Mouse (Mus musculus): ENCODE results near the gene Rcan1. TPM values are rescaled to one million over a fixed set of nuclear protein-coding genes. Genes with fewer than 3 reads are reported as not detected.

The Rcan1 gene
- polyA plus RNA-seq, 1 experiment from 2014 or later: 24.2 TPM

- H3K36me3 ChIP-seq (ENCODE audit: control insufficient read depth, insufficient read depth, low read length): no peaks in the 10 kb centered on the region
- H3K27me3 ChIP-seq (replicated peaks; ENCODE audit: control insufficient read depth, insufficient read depth, low read length): no peaks in the 10 kb centered on the region
- no peak overlapping the region for H3K4me3 ChIP-seq (ENCODE audit: low read depth, low read length)
- H3K9ac ChIP-seq (ENCODE audit: low read length): no peak overlapping the region
- no peaks in the 10 kb centered on the region; the same call in 1 of the 2 replicates for H3K4me1 ChIP-seq (replicated peaks; ENCODE audit: control insufficient read depth, insufficient read depth, low read length)
- H3K27ac ChIP-seq (ENCODE audit: low read depth): no peak overlapping the region
- 52% methylated on average over 2 of the region's 2 CpGs for WGBS
- H3K4me2 ChIP-seq (ENCODE audit: low read length): no peak overlapping the region
- DNase-seq (ENCODE audit: low spot score) (no peak), ATAC-seq (replicated peaks; ENCODE audit: low FRiP score, low TSS enrichment, low read depth) (peak; percentile 53; the same call in 1 of the 2 replicates)
- no peaks in the 10 kb centered on the region for H3K9me3 ChIP-seq (ENCODE audit: control insufficient read depth, low read length)
These were observed 101.4 kb downstream of the Rcan1 start for GRCm38 (mm10) chr16:92369260-92369659.

- H3K27ac ChIP-seq (ENCODE audit: low read depth): no peak overlapping the region
- 50% methylated on average over 7 of the region's 7 CpGs for WGBS
- no peak overlapping the region for H3K4me3 ChIP-seq (ENCODE audit: low read depth, low read length)
- no peak for DNase-seq (ENCODE audit: low spot score)
- H3K4me2 ChIP-seq (ENCODE audit: low read length): no peak overlapping the region
- no peaks in the 10 kb centered on the region for H3K9me3 ChIP-seq (ENCODE audit: control insufficient read depth, low read length)
- no peak overlapping the region for H3K9ac ChIP-seq (ENCODE audit: low read length)
- no peaks in the 10 kb centered on the region for H3K27me3 ChIP-seq (replicated peaks; ENCODE audit: control insufficient read depth, insufficient read depth, low read length)
- ATAC-seq (replicated peaks; ENCODE audit: low FRiP score, low TSS enrichment, low read depth): no peak
- no peaks in the 10 kb centered on the region; the same call in 1 of the 2 replicates for H3K4me1 ChIP-seq (replicated peaks; ENCODE audit: control insufficient read depth, insufficient read depth, low read length)
- H3K36me3 ChIP-seq (ENCODE audit: control insufficient read depth, insufficient read depth, low read length): no peaks in the 10 kb centered on the region
These were observed 105.2 kb downstream of the Rcan1 start for GRCm38 (mm10) chr16:92365477-92365876.

GRCm38 (mm10) chr16:92360711-92361110 lies 110.0 kb downstream of the Rcan1 start:
- H3K4me1 ChIP-seq (replicated peaks; ENCODE audit: control insufficient read depth, insufficient read depth, low read length): peaks cover 4% of the 10 kb centered on the region; the same call in 1 of the 2 replicates
- H3K36me3 ChIP-seq (ENCODE audit: control insufficient read depth, insufficient read depth, low read length): no peaks in the 10 kb centered on the region
- no peak overlapping the region for H3K4me2 ChIP-seq (ENCODE audit: low read length)
- DNase-seq (ENCODE audit: low spot score) (no peak), ATAC-seq (replicated peaks; ENCODE audit: low FRiP score, low TSS enrichment, low read depth) (no peak)
- H3K4me3 ChIP-seq (ENCODE audit: low read depth, low read length): no peak overlapping the region
- no peak overlapping the region for H3K9ac ChIP-seq (ENCODE audit: low read length)
- no peaks in the 10 kb centered on the region for H3K9me3 ChIP-seq (ENCODE audit: control insufficient read depth, low read length)
- WGBS: 68% methylated on average over 7 of the region's 7 CpGs
- H3K27ac ChIP-seq (ENCODE audit: low read depth): no peak overlapping the region
- H3K27me3 ChIP-seq (replicated peaks; ENCODE audit: control insufficient read depth, insufficient read depth, low read length): no peaks in the 10 kb centered on the region

GRCm38 (mm10) chr16:92359229-92359628 lies 111.4 kb downstream of the Rcan1 start, which contains the start of gene Kcne1:
Gene Kcne1, minus strand, starts transcription at chr16:92359468.
- H3K4me1 ChIP-seq (replicated peaks; ENCODE audit: control insufficient read depth, insufficient read depth, low read length): peaks cover 4% of the 10 kb centered on the region; the same call in 1 of the 2 replicates
- peak within 1 kb of the TSS; percentile 18; the same call in 1 of the 2 replicates for H3K4me2 ChIP-seq (ENCODE audit: low read length)
- WGBS: 48% methylated on average over 9 of the region's 9 CpGs
- no peak within 1 kb of the TSS for H3K27ac ChIP-seq (ENCODE audit: low read depth)
- no peaks in the 10 kb centered on the region for H3K36me3 ChIP-seq (ENCODE audit: control insufficient read depth, insufficient read depth, low read length)
- H3K9me3 ChIP-seq (ENCODE audit: control insufficient read depth, low read length): no peaks in the 10 kb centered on the region
- no peak for DNase-seq (ENCODE audit: low spot score)
- ATAC-seq (replicated peaks; ENCODE audit: low FRiP score, low TSS enrichment, low read depth): no peak; the same call in 1 of the 2 replicates
- no peaks in the 10 kb centered on the region for H3K27me3 ChIP-seq (replicated peaks; ENCODE audit: control insufficient read depth, insufficient read depth, low read length)
- H3K4me3 ChIP-seq (ENCODE audit: low read depth, low read length): no peak within 1 kb of the TSS
- no peak within 1 kb of the TSS for H3K9ac ChIP-seq (ENCODE audit: low read length)

GRCm38 (mm10) chr16:92358734-92359133 lies 111.9 kb downstream of the Rcan1 start:
- Histone ChIP-seq H3K27me3 (replicated peaks; ENCODE audit: control insufficient read depth, insufficient read depth, low read length) (no peaks in the 10 kb centered on the region), H3K4me2 (ENCODE audit: low read length) (peak overlapping the region; percentile 18; the same call in 1 of the 2 replicates), H3K27ac (ENCODE audit: low read depth) (no peak overlapping the region), H3K4me1 (replicated peaks; ENCODE audit: control insufficient read depth, insufficient read depth, low read length) (peaks cover 4% of the 10 kb centered on the region; the same call in 1 of the 2 replicates), H3K9ac (ENCODE audit: low read length) (no peak overlapping the region), H3K36me3 (ENCODE audit: control insufficient read depth, insufficient read depth, low read length) (no peaks in the 10 kb centered on the region), H3K9me3 (ENCODE audit: control insufficient read depth, low read length) (no peaks in the 10 kb centered on the region), H3K4me3 (ENCODE audit: low read depth, low read length) (no peak overlapping the region)
- DNase-seq (ENCODE audit: low spot score): no peak
- ATAC-seq (replicated peaks; ENCODE audit: low FRiP score, low TSS enrichment, low read depth): peak; percentile 38; the same call in 1 of the 2 replicates
- 21% methylated on average over 9 of the region's 9 CpGs for WGBS

GRCm38 (mm10) chr16:92357566-92357965 lies 113.1 kb downstream of the Rcan1 start:
- H3K36me3 ChIP-seq (ENCODE audit: control insufficient read depth, insufficient read depth, low read length): no peaks in the 10 kb centered on the region
- H3K9ac ChIP-seq (ENCODE audit: low read length): no peak overlapping the region
- ATAC-seq (replicated peaks; ENCODE audit: low FRiP score, low TSS enrichment, low read depth) (no peak), DNase-seq (ENCODE audit: low spot score) (no peak)
- 77% methylated on average over 10 of the region's 10 CpGs for WGBS
- H3K4me3 ChIP-seq (ENCODE audit: low read depth, low read length): no peak overlapping the region
- H3K4me2 ChIP-seq (ENCODE audit: low read length): no peak overlapping the region
- no peaks in the 10 kb centered on the region for H3K9me3 ChIP-seq (ENCODE audit: control insufficient read depth, low read length)
- no peaks in the 10 kb centered on the region for H3K27me3 ChIP-seq (replicated peaks; ENCODE audit: control insufficient read depth, insufficient read depth, low read length)
- no peak overlapping the region for H3K27ac ChIP-seq (ENCODE audit: low read depth)
- H3K4me1 ChIP-seq (replicated peaks; ENCODE audit: control insufficient read depth, insufficient read depth, low read length): peaks cover 4% of the 10 kb centered on the region; the same call in 1 of the 2 replicates

- Histone ChIP-seq H3K9me3 (ENCODE audit: control insufficient read depth, low read length) (no peaks in the 10 kb centered on the region), H3K27ac (ENCODE audit: low read depth) (no peak overlapping the region), H3K4me1 (replicated peaks; ENCODE audit: control insufficient read depth, insufficient read depth, low read length) (peaks cover 4% of the 10 kb centered on the region; the same call in 1 of the 2 replicates), H3K4me2 (ENCODE audit: low read length) (no peak overlapping the region), H3K4me3 (ENCODE audit: low read depth, low read length) (no peak overlapping the region), H3K27me3 (replicated peaks; ENCODE audit: control insufficient read depth, insufficient read depth, low read length) (no peaks in the 10 kb centered on the region), H3K36me3 (ENCODE audit: control insufficient read depth, insufficient read depth, low read length) (no peaks in the 10 kb centered on the region), H3K9ac (ENCODE audit: low read length) (no peak overlapping the region)
- DNase-seq (ENCODE audit: low spot score) (no peak), ATAC-seq (replicated peaks; ENCODE audit: low FRiP score, low TSS enrichment, low read depth) (no peak)
- WGBS: 79% methylated on average over 9 of the region's 9 CpGs
These were observed 113.6 kb downstream of the Rcan1 start for GRCm38 (mm10) chr16:92357023-92357422.

GRCm38 (mm10) chr16:92355982-92356381 lies 114.7 kb downstream of the Rcan1 start:
- DNase-seq (ENCODE audit: low spot score) (no peak), ATAC-seq (replicated peaks; ENCODE audit: low FRiP score, low TSS enrichment, low read depth) (no peak)
- WGBS: 66% methylated on average over 11 of the region's 11 CpGs

GRCm38 (mm10) chr16:92355366-92355765 lies 115.3 kb downstream of the Rcan1 start:
- Histone ChIP-seq H3K4me3 (ENCODE audit: low read depth, low read length) (no peak overlapping the region), H3K36me3 (ENCODE audit: control insufficient read depth, insufficient read depth, low read length) (no peaks in the 10 kb centered on the region), H3K9me3 (ENCODE audit: control insufficient read depth, low read length) (no peaks in the 10 kb centered on the region), H3K9ac (ENCODE audit: low read length) (no peak overlapping the region), H3K4me2 (ENCODE audit: low read length) (no peak overlapping the region), H3K27me3 (replicated peaks; ENCODE audit: control insufficient read depth, insufficient read depth, low read length) (no peaks in the 10 kb centered on the region), H3K27ac (ENCODE audit: low read depth) (no peak overlapping the region), H3K4me1 (replicated peaks; ENCODE audit: control insufficient read depth, insufficient read depth, low read length) (peaks cover 4% of the 10 kb centered on the region; the same call in 1 of the 2 replicates)
- ATAC-seq (replicated peaks; ENCODE audit: low FRiP score, low TSS enrichment, low read depth) (no peak), DNase-seq (ENCODE audit: low spot score) (no peak)
- 81% methylated on average over 5 of the region's 5 CpGs for WGBS

More at GRCm38 (mm10) chr16:92355982-92356381, 114.7 kb downstream of the Rcan1 start:
- no peak overlapping the region for H3K4me2 ChIP-seq (ENCODE audit: low read length)
- H3K4me3 ChIP-seq (ENCODE audit: low read depth, low read length): no peak overlapping the region
- H3K27ac ChIP-seq (ENCODE audit: low read depth): no peak overlapping the region
- H3K4me1 ChIP-seq (replicated peaks; ENCODE audit: control insufficient read depth, insufficient read depth, low read length): peaks cover 4% of the 10 kb centered on the region; the same call in 1 of the 2 replicates
- no peaks in the 10 kb centered on the region for H3K36me3 ChIP-seq (ENCODE audit: control insufficient read depth, insufficient read depth, low read length)
- H3K9ac ChIP-seq (ENCODE audit: low read length): no peak overlapping the region
- H3K27me3 ChIP-seq (replicated peaks; ENCODE audit: control insufficient read depth, insufficient read depth, low read length): no peaks in the 10 kb centered on the region
- H3K9me3 ChIP-seq (ENCODE audit: control insufficient read depth, low read length): no peaks in the 10 kb centered on the region

Measured in intestine, embryonic 14.5 days (tissue).